Mouse (Mus musculus) small intestine, adult 2 months (tissue): ENCODE results near the gene As3mt.

Source experiments
- CTCF ChIP-seq: fragments of 200-500 bp; IDR thresholded peaks from 2 replicates; pipeline ENCODE4 v1.5.1; 2012; ENCODE audit warnings: low read depth, mild to moderate bottlenecking, control low read depth, inconsistent platforms, low read length, moderate library complexity, mixed read lengths; ENCODE audit not compliant: insufficient replicate concordance, insufficient read length; ENCODE audit errors: extremely low read depth
- POLR2A ChIP-seq: fragments of 200-500 bp; IDR thresholded peaks from 2 replicates; pipeline ENCODE4 v1.6.1; 2012; ENCODE audit warnings: low read depth, mild to moderate bottlenecking, control low read depth, inconsistent platforms, low read length, moderate library complexity

DNA sequence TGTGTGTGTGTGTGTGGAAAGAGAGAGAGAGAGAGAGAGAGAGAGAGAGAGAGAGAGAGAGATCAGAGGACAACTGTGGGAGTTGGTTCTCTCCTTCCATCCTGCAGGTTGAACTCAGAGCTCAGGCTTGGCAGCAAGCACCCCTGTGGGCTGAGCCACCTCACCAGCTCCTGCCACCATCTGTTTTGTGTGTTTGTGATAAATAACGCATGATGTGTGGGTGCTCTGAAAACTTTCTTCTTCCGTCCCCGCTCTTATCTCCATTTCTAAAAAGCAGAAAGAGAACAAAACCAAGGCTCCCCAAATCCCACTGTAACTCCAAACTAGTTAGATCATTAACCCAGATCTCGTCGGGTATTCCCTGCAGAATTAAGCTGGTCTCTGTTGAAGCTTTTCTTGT, 58.9 kb downstream of the As3mt start:
- TF ChIP-seq POLR2A: no peak
- TF ChIP-seq CTCF: no peak
